Comparison of ENCODE assay signal across 25 mouse cellular contexts in genomic region chr9:64947483-64948095, GRCm38 (mm10). TPM values are rescaled to one million over a fixed set of nuclear protein-coding genes. Genes with fewer than 3 reads are reported as not detected.
DNase-seq lines count a peak whose midpoint lies in the region; ATAC-seq lines count a peak whose summit lies in the region.
"Had no signal": no experiment of that assay in that cellular context is flagged by ENCODE, and none has a peak within 500 bp of the region (broad histone marks: within the 10 kb centered on the region; RNA-seq: fewer than 3 reads in every experiment).

No protein-coding gene starts in this region.

- H3K27ac ChIP-seq in liver, embryonic 11.5 days (ENCODE audit: low read depth, low read length) = no peak overlapping the region
- H3K27ac ChIP-seq: embryonic facial prominence, embryonic 13.5 days; embryonic facial prominence, embryonic 15.5 days; forebrain, embryonic 13.5 days; forebrain, embryonic 15.5 days had no signal

- no peaks in the 10 kb centered on the region for H3K36me3 ChIP-seq in liver, embryonic 11.5 days (ENCODE audit: control insufficient read depth, insufficient read depth, low read length)
- H3K36me3 ChIP-seq: embryonic facial prominence, embryonic 13.5 days; embryonic facial prominence, embryonic 15.5 days; forebrain, embryonic 15.5 days had no signal

- H3K4me1 ChIP-seq in liver, embryonic 11.5 days (replicated peaks; ENCODE audit: control insufficient read depth, insufficient read depth, low read length) = peaks cover 9% of the 10 kb centered on the region
- H3K4me1 ChIP-seq: embryonic facial prominence, embryonic 15.5 days; forebrain, embryonic 15.5 days had no signal

- H3K27me3 ChIP-seq in liver, embryonic 11.5 days (replicated peaks; ENCODE audit: control insufficient read depth, insufficient read depth, low read length) = peaks cover 29% of the 10 kb centered on the region
- H3K27me3 ChIP-seq: embryonic facial prominence, embryonic 15.5 days had no signal

- no peak overlapping the region for H3K4me3 ChIP-seq in liver, embryonic 11.5 days (ENCODE audit: low read depth, low read length)
- H3K4me3 ChIP-seq: embryonic facial prominence, embryonic 13.5 days; embryonic facial prominence, embryonic 15.5 days; forebrain, embryonic 13.5 days; forebrain, embryonic 15.5 days had no signal

- no peaks in the 10 kb centered on the region for H3K9me3 ChIP-seq in liver, embryonic 11.5 days (ENCODE audit: control insufficient read depth, low read length)
- H3K9me3 ChIP-seq: embryonic facial prominence, embryonic 13.5 days; embryonic facial prominence, embryonic 15.5 days; forebrain, embryonic 13.5 days; forebrain, embryonic 15.5 days had no signal

- H3K9ac ChIP-seq in liver, embryonic 11.5 days (ENCODE audit: low read depth, low read length) = no peak overlapping the region
- H3K9ac ChIP-seq: embryonic facial prominence, embryonic 13.5 days; embryonic facial prominence, embryonic 15.5 days; forebrain, embryonic 13.5 days; forebrain, embryonic 15.5 days; forebrain, postnatal 0 days had no signal

- WGBS in liver, embryonic 11.5 days = 76% methylated on average over 9 of the region's 9 CpGs

- H3K4me2 ChIP-seq in liver, embryonic 11.5 days = no peak overlapping the region
- H3K4me2 ChIP-seq: embryonic facial prominence, embryonic 13.5 days; embryonic facial prominence, embryonic 15.5 days; forebrain, embryonic 13.5 days; forebrain, embryonic 15.5 days had no signal

- peak; percentile 54 for DNase-seq in adrenal gland, postnatal 10 days
- no peak for DNase-seq in adrenal gland, postnatal 36 days
- peak; percentile 29 for DNase-seq in liver, embryonic 11.5 days (ENCODE audit: low spot score)
- DNase-seq in liver (no peak), ES-CJ7 (ENCODE audit: low read depth, low spot score) (peak; percentile 49), ZHBTc4 (ENCODE audit: low read depth, low spot score) (peak; percentile 34)
- no peak for DNase-seq in layer of hippocampus, adult 9-10 months (ENCODE audit: low spot score)
- DNase-seq: adrenal gland, adult 8-10 months; B cell, adult 2 months; cerebellum, adult 11-12 months; cerebellum, adult 2 months; cerebellum, adult 9-11 months; cerebellum, postnatal 14 days; cerebellum, postnatal 36 days; embryo, embryonic 11 days; forebrain, postnatal 0 days had no signal

- no peak for ATAC-seq in liver, embryonic 11.5 days (replicated peaks; ENCODE audit: low FRiP score)
- ATAC-seq in erythroblast, adult 5-6 weeks (replicated peaks; ENCODE audit: low FRiP score, poor library complexity, severe bottlenecking) = no peak
- ATAC-seq: CD4-positive, CD25-positive, alpha-beta regulatory T cell, adult 4 months; forebrain, embryonic 13.5 days; forebrain, embryonic 15.5 days; forebrain, postnatal 0 days; Patski had no signal

RNA-seq across cellular contexts. Expression of gene Slc24a1, which starts 3.8 kb away (rescaled TPM):
- under 1 TPM; 0.09 to 0.15 TPM for total RNA-seq in adrenal gland, postnatal 10 days (2021)
- not detected for total RNA-seq in adrenal gland, postnatal 36 days (2021)
- 0.04 and 0.12 TPM in 2 replicates for polyA plus RNA-seq in liver, embryonic 11.5 days (2014; fragmentation: Nextera tagmentation; extraction: Ambion mirVana)
- total RNA-seq in erythroblast, adult 5-6 weeks (2015; ENCODE audit: low replicate concordance) = not detected in 2 replicates
- 0.68 and 0.70 TPM in 2 replicates for total RNA-seq in erythroblast, adult 5-6 weeks (2017; ENCODE audit: low replicate concordance)
- total RNA-seq: adrenal gland, adult 18-20 months; adrenal gland, adult 8-10 months had no signal
- polyA plus RNA-seq: embryonic facial prominence, embryonic 11.5 days; embryonic facial prominence, embryonic 13.5 days had no signal

RNA-seq across cellular contexts. Expression of gene Ints14, which starts 13.1 kb away (rescaled TPM):
- total RNA-seq in adrenal gland, postnatal 10 days (2021) = 10 to 100 TPM; 27.5 to 31.5 TPM
- 10 to 100 TPM; 24.9 to 30.3 TPM for total RNA-seq in adrenal gland, postnatal 36 days (2021)
- polyA plus RNA-seq in liver, embryonic 11.5 days (2014; fragmentation: Nextera tagmentation; extraction: Ambion mirVana) = 58.4 and 69.8 TPM in 2 replicates
- total RNA-seq in erythroblast, adult 5-6 weeks (2015; ENCODE audit: low replicate concordance) = 10.4 and 11.7 TPM in 2 replicates
- 7.5 and 7.8 TPM in 2 replicates for total RNA-seq in erythroblast, adult 5-6 weeks (2017; ENCODE audit: low replicate concordance)

Comparison
In these comparisons a context has a peak if more than half of its experiments do, and no peak if none do; other contexts are left out.
1. DNase-seq: peak in adrenal gland, postnatal 10 days (single experiment), liver, embryonic 11.5 days (single experiment), ES-CJ7 (single experiment) and ZHBTc4 (single experiment); none in adrenal gland, postnatal 36 days (0 of 2), liver (single experiment) and layer of hippocampus, adult 9-10 months (single experiment).